Mouse (Mus musculus) heart, adult 2 months (tissue): ENCODE data around the gene Acp7. TPM values are rescaled to one million over a fixed set of nuclear protein-coding genes. Genes with fewer than 3 reads are reported as not detected.

ENCODE experiments used
- DNase-seq, 2 experiments: peaks; one replicate each; pipeline ENCODE4 v3.0.0; 2021
- H3K27ac ChIP-seq: fragments of 200-600 bp; 2 replicates; pipeline ENCODE4 v1.8.1; 2022
- H3K27me3 ChIP-seq: fragments of 200-500 bp; 2 replicates; pipeline ENCODE4 v1.6.1; 2012; ENCODE audit warnings: mild to moderate bottlenecking, low read length, inconsistent platforms, mixed read lengths; ENCODE audit not compliant: control insufficient read depth, insufficient read depth
- H3K36me3 ChIP-seq: fragments of 200-500 bp; 2 replicates; pipeline ENCODE4 v1.6.1; 2012; ENCODE audit warnings: low read length, inconsistent platforms; ENCODE audit not compliant: control insufficient read depth, insufficient read depth
- H3K4me1 ChIP-seq: fragments of 200-500 bp; 2 replicates; pipeline ENCODE4 v1.6.1; 2011; ENCODE audit warnings: low read length; ENCODE audit not compliant: control insufficient read depth, insufficient read depth
- H3K4me3 ChIP-seq: fragments of 200-600 bp; 2 replicates; pipeline ENCODE4 v1.8.1; 2022
- H3K79me2 ChIP-seq: fragments of 200-500 bp; replicated peaks from 2 replicates; pipeline ENCODE4 v1.6.1; 2012; ENCODE audit warnings: mild to moderate bottlenecking, inconsistent platforms, low read length, moderate library complexity, mixed read lengths; ENCODE audit not compliant: control insufficient read depth, insufficient read depth
- H3K9ac ChIP-seq: fragments of 200-500 bp; 2 replicates; pipeline ENCODE4 v1.6.1; 2012; ENCODE audit warnings: low read depth, mild to moderate bottlenecking, control low read depth, inconsistent platforms, low read length, mixed read lengths
- CTCF ChIP-seq: fragments of 200-600 bp; IDR thresholded peaks from 2 replicates; pipeline ENCODE4 v1.8.1; 2022; ENCODE audit warnings: antibody characterized with exemption, mild to moderate bottlenecking, moderate library complexity
- EP300 ChIP-seq: fragments of 200-500 bp; IDR thresholded peaks from 2 replicates; pipeline ENCODE4 v1.6.1; 2011; ENCODE audit warnings: low read depth, low read length, control low read depth; ENCODE audit not compliant: insufficient read depth
- POLR2A ChIP-seq: fragments of 200-500 bp; IDR thresholded peaks from 2 replicates; pipeline ENCODE4 v1.6.1; 2011; ENCODE audit warnings: mild to moderate bottlenecking, low read depth, low read length, control low read depth; ENCODE audit not compliant: insufficient read depth
- WGBS: fragments of 180-500 bp; shearing (Covaris S2); methylation state at CpG from one replicate; pipeline ENCODE4 v1.1.7; 2018; 5-methylcytosine and 5-hydroxymethylcytosine counted together
- intact Hi-C: fragments of 180-260 bp; cut with DNase I; formaldehyde crosslinking; loops from one replicate; pipeline ENCODE4 v1.15.1; 2025
- polyA plus RNA-seq: library from polyadenylated mRNA; depleted of rRNA; stranded (reverse); fragments of >200 nt; gene quantifications from 2 replicates; pipeline ENCODE4 v1.2.3, GENCODE M21; 2012
- total RNA-seq, 2 experiments: library from RNA; stranded (reverse); gene quantifications; 2 replicates each; pipeline ENCODE4 v1.2.3; 2021

The Acp7 gene
- total and polyA plus RNA-seq, 3 experiments = 0.49 TPM; not detected in 2

GRCm38 (mm10) chr7:28645947-28646475 is 14.9 kb upstream of the Acp7 start:
- WGBS = 81% methylated on average over 2 of the region's 2 CpGs
- TF ChIP-seq CTCF (no peak), EP300 (no peak), POLR2A (no peak)
- no peak for DNase-seq

GRCm38 (mm10) chr7:28645366-28645765 is 14.2 kb upstream of the Acp7 start:
- WGBS = 75% methylated on average over 6 of the region's 6 CpGs
- H3K27ac ChIP-seq = no peak overlapping the region
- H3K4me3 ChIP-seq = no peak overlapping the region
- no peak overlapping the region for H3K9ac ChIP-seq
- DNase-seq = no peak
- TF ChIP-seq POLR2A (no peak), EP300 (no peak), CTCF (no peak)
- intact Hi-C loops = no loop called here
- H3K27me3 ChIP-seq = no peaks in the 10 kb centered on the region
- H3K4me1 ChIP-seq = no peaks in the 10 kb centered on the region
- no peaks in the 10 kb centered on the region for H3K79me2 ChIP-seq
- no peaks in the 10 kb centered on the region for H3K36me3 ChIP-seq

More at GRCm38 (mm10) chr7:28645947-28646475, 14.9 kb upstream of the Acp7 start:
- no peaks in the 10 kb centered on the region for H3K36me3 ChIP-seq
- H3K79me2 ChIP-seq = no peaks in the 10 kb centered on the region
- no peaks in the 10 kb centered on the region for H3K4me1 ChIP-seq
- H3K9ac ChIP-seq = no peak overlapping the region
- no peak overlapping the region for H3K27ac ChIP-seq
- intact Hi-C loops = no loop called here
- H3K27me3 ChIP-seq = no peaks in the 10 kb centered on the region
- H3K4me3 ChIP-seq = no peak overlapping the region

GRCm38 (mm10) chr7:28641546-28641945 is 10.4 kb upstream of the Acp7 start:
- Histone ChIP-seq H3K9ac (no peak overlapping the region), H3K4me1 (no peaks in the 10 kb centered on the region), H3K79me2 (no peaks in the 10 kb centered on the region), H3K27ac (no peak overlapping the region), H3K36me3 (no peaks in the 10 kb centered on the region), H3K4me3 (no peak overlapping the region), H3K27me3 (no peaks in the 10 kb centered on the region)
- intact Hi-C loops = no loop called here
- no peak for DNase-seq
- TF ChIP-seq CTCF (no peak), EP300 (no peak), POLR2A (no peak)
- WGBS = 71% methylated on average over 8 of the region's 8 CpGs

- H3K4me3 ChIP-seq = no peak overlapping the region
- DNase-seq = no peak
- H3K36me3 ChIP-seq = no peaks in the 10 kb centered on the region
- intact Hi-C loops = no loop called here
- H3K79me2 ChIP-seq = no peaks in the 10 kb centered on the region
- no peak for TF ChIP-seq EP300
- TF ChIP-seq POLR2A = no peak
- no peak for TF ChIP-seq CTCF
- WGBS = 3% methylated on average over 8 of the region's 8 CpGs
- H3K9ac ChIP-seq = no peak overlapping the region
- H3K27ac ChIP-seq = no peak overlapping the region
- no peaks in the 10 kb centered on the region for H3K4me1 ChIP-seq
- no peaks in the 10 kb centered on the region for H3K27me3 ChIP-seq
These were observed 6.4 kb upstream of the Acp7 start for GRCm38 (mm10) chr7:28637511-28637910.

- WGBS = 29% methylated on average over 4 of the region's 4 CpGs
- intact Hi-C loops = no loop called here
- H3K79me2 ChIP-seq = no peaks in the 10 kb centered on the region
- peaks cover 6% of the 10 kb centered on the region; the same call in 1 of the 2 replicates for H3K27me3 ChIP-seq
- H3K9ac ChIP-seq = no peak overlapping the region
- TF ChIP-seq CTCF (no peak), POLR2A (no peak), EP300 (no peak)
- DNase-seq = no peak
- H3K4me1 ChIP-seq = no peaks in the 10 kb centered on the region
- H3K4me3 ChIP-seq = no peak overlapping the region
- no peak overlapping the region for H3K27ac ChIP-seq
- no peaks in the 10 kb centered on the region for H3K36me3 ChIP-seq
These were observed 3.0 kb upstream of the Acp7 start for GRCm38 (mm10) chr7:28634128-28634527.

- WGBS = 53% methylated on average over 5 of the region's 5 CpGs
- Histone ChIP-seq H3K4me3 (no peak overlapping the region), H3K27ac (no peak overlapping the region), H3K4me1 (no peaks in the 10 kb centered on the region), H3K9ac (no peak overlapping the region), H3K27me3 (peaks cover 2% of the 10 kb centered on the region; the same call in 1 of the 2 replicates), H3K79me2 (no peaks in the 10 kb centered on the region), H3K36me3 (no peaks in the 10 kb centered on the region)
- TF ChIP-seq CTCF (no peak), EP300 (no peak), POLR2A (no peak)
- DNase-seq = no peak
- intact Hi-C loops = no loop called here
These were observed 6.3 kb downstream of the Acp7 start for GRCm38 (mm10) chr7:28624791-28625190.
